Mouse (Mus musculus): Measurements from ENCODE around the gene Atp6v1g1. TPM values are rescaled to one million over a fixed set of nuclear protein-coding genes. Genes with fewer than 3 reads are reported as not detected.

Gene Atp6v1g1
- total RNA-seq, 2 experiments from 2014 or later: 260 to 261 TPM

DNA sequence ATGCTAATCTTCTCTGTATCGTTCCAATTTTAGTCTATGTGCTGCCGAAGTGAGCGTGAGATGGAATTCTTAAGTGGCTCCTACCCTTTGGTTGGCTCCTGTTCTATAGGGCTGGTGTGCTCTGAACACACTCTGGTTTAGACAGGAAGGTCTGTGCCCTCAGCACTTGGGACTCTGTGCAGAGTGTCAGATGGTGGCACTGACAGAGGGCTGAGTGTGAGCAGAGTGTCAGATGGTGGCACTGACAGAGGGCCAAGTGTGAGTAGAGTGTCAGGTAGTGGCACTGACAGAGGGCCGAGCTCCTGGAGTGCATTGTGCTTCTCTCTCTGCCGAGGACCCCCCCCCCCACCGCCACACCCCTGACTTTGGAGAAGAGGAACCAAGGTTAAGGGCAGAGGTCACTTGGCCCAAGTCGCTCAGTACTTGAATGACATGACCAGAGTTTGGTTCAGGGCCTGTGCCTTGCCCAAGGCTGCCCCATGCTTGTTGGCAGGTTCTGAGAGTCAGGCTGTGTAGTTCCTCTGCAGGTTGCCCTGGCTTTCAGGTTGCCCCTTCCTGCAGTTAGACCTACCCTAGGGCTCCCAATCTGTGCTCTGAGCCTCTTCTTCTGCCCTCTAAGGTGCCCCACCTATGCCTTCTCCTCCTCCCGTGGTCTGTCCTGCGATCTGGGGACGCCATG, 23.3 kb downstream of the Atp6v1g1 start:
- DNase-seq: no peak
- intact Hi-C loops (cut with DNase I; ENCODE audit: low total_unique reads): no loop called here

DNA sequence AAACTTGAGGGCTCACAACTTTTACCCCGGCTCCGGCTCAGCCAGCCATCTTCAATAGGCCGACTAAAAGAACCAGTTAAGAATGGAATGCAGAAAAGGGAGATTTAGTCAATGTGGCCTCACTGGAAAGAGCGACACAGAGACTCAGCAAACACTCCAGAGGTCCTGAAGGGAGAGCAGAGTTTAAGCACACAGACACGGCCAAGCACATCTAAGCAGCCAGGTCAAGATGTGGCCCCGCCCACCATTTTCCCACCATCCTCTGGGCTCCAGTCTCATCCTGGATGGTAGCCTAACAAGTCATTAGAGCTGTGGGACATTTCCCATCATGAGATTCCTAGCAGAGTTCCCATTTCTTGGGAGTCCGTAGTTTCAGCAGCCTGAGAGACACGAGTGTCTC, 24.8 kb downstream of the Atp6v1g1 start:
- intact Hi-C loops (cut with DNase I; ENCODE audit: low total_unique reads): no loop called here
- no peak for DNase-seq

DNA sequence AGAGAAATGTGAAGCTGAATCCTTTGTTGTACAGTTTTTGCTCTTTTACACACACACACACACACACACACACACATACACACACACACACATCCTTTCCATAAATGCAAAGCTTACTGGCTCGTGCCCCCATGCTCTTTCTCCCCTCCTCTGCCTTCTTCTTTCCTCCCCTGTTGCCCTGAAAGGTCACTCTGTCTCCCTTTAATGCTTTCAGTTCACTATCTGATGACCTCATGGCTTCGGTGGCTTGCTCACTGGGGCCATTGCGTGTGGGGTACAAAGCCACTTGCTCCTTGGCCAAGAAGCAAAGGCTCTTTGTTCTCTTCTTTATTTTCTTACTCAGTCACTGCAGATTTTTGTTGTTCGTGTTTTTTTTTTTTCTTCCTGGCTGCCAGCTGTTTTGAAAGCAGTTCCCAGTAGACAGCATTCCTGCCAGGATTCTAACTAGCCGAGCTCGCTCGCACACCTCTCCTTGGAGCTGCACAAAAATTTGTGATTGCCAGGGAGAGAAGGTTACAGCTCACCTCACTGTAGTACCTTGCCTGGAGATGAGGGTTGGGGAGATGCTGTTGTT, 25.7 kb downstream of the Atp6v1g1 start:
- no peak for DNase-seq
- intact Hi-C loops (cut with DNase I; ENCODE audit: low total_unique reads): no loop called here

DNA sequence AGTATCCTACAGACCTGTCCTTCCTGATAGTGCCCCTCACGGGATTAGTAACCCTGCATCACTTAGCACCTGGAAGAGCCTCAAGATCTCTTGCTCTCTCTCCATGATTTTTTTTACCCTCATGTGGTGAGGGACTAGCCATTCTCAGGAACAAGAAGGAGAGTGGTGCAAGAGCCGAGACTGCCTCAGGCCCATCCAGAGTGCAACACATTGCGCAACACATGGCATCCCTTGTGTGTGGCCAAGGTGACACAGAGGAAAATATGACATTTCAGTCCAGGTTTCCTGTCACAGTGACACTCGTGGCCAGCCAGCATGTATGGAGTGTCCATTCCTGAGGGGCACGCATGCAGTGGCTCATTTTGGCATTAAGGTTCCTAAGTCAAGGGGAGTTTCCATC, 28.0 kb downstream of the Atp6v1g1 start:
- no peak for DNase-seq
- intact Hi-C loops (cut with DNase I; ENCODE audit: low total_unique reads): no loop called here

DNA sequence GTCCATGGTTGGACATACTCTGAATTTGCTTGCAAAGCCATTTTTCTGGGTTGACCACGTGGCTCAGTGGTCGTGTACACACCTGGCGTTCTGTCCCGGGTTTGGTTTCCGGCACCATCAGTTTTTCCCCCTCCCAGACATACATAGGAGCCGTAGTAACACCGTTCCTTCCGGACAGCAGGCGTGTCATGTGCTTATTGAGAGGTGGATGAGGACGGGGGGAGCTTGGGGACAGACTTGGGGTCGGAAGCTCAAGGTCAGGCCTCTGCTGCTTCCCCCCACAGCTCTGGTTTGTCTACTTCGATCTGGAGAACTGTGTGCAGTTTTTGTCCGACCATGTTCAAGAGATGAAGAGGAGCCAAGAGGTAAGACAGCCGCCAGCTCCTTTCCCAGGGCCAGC, 35.1 kb downstream of the Atp6v1g1 start:
- no peak for DNase-seq
- intact Hi-C loops (cut with DNase I; ENCODE audit: low total_unique reads): no loop called here

DNA sequence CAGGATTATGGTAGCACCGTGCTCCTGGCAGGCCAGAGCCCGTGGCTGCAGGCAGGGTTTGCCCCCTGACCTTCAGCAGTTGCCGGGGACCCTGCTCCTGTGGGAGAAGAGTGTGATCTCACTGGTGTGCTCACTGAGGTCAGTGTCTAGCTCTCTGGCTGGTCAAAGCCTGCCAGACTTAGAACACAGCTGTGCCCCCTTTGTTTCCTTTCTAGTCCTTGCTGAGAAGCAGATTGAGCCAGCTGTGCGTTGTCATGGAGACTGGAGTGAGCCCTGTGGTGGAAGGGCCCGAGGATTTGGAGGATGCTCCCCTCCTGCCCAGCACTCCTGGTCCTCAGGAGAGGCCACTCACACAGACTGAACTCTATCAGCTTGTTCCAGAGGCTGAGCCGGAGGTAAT, 35.5 kb downstream of the Atp6v1g1 start:
- intact Hi-C loops (cut with DNase I; ENCODE audit: low total_unique reads): no loop called here
- DNase-seq: no peak

DNA sequence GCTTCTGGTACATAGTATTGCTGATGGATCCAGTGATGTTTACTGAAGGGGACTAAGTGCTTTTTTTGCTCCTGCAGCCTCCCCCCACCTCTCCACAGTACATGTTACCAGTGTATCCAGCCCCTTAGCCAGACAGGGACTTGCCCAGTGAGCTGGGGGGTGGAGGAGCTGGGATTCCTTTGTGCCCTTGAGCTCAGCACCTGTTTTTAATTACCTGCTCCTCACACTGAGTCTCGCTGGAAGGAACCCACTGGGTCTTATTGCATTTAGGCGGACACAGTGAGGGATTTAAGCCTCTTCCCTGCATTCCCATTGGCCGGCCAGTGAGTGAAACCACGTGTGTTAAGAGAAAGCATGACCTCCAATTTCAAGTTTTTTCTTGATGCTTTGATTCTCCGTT, 38.0 kb downstream of the Atp6v1g1 start:
- intact Hi-C loops (cut with DNase I; ENCODE audit: low total_unique reads): no loop called here
- DNase-seq: no peak

DNA sequence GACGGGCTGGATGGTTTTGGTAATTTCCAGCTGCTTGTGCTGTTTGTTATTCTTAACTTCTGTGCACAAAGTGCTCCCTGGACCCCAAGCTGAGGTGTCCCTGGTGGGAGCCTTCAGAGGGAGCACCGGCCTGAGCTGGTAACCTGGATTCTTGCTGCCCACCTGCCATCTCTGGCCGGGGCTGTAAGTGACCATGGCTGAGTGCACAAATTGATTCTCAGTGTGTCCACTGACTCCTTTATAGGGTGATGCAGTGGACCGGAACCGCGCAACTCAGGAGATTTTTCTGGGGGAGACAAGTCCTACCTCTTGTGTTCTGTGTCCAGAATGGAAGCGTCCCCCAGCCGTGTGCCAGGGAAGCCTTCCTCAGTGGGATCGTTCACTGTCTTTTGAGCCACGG, 40.6 kb downstream of the Atp6v1g1 start:
- no peak for DNase-seq
- intact Hi-C loops (cut with DNase I; ENCODE audit: low total_unique reads): no loop called here

DNA sequence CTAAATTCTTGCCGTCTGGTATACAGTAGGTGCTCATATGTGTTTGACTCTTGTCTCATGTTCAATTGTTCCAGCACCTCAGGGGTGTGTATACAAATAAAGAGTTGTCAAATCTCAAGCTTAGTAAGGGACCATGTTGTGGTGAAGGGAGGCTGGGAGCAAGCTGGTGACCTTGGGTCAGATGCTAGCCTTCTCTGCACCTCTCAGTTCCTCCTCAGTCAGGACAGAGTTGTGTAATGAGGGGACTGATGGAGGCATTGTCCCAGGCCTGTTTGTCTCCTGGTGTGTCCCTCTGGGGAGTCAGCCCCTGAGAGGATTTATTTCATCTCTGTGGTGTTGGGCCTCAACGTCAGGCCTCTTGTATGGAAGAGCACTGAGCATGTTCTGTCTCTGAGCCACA, 41.7 kb downstream of the Atp6v1g1 start:
- no peak for DNase-seq
- intact Hi-C loops (cut with DNase I; ENCODE audit: low total_unique reads): no loop called here

DNA sequence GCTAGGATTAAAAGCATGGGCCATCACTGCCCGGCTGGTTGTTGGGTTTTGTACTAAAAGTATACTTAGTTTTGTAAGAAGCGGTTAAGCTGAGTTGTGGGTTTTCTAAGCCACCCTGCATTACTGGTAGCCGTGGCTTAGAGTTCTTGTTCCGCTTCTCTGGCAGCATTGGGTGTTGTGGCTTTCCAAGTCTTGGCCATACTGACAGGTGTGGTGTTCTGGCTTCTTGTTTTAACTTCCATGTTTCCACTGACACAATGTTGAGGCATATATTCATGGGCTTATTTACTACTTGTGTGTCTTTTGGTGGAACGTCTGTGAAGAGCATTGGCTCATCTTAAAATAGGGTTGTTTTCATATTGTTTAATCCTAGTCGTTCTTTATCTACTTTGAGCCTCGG, 45.4 kb downstream of the Atp6v1g1 start:
- no peak for DNase-seq
- intact Hi-C loops (cut with DNase I; ENCODE audit: low total_unique reads): no loop called here

DNA sequence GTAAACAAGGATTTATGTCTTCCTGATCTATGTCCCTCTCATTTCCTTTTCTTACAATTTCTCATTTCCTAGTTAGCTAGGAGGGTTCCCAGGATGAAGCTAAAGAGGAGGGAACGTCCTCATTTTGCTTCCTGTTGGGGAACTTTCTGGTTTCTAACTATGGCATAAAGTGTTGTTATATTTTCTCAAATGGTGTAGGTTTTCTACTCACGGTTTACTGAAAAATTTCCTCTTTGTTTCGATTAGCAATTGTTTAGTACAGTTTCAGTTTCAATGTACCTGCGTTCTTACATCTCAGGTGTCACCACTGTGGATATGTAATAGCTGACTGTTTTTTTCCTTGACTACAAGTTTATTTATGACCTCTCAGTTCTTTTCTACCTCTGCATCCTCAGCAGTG, 46.0 kb downstream of the Atp6v1g1 start:
- intact Hi-C loops (cut with DNase I; ENCODE audit: low total_unique reads): no loop called here
- DNase-seq: no peak

DNA sequence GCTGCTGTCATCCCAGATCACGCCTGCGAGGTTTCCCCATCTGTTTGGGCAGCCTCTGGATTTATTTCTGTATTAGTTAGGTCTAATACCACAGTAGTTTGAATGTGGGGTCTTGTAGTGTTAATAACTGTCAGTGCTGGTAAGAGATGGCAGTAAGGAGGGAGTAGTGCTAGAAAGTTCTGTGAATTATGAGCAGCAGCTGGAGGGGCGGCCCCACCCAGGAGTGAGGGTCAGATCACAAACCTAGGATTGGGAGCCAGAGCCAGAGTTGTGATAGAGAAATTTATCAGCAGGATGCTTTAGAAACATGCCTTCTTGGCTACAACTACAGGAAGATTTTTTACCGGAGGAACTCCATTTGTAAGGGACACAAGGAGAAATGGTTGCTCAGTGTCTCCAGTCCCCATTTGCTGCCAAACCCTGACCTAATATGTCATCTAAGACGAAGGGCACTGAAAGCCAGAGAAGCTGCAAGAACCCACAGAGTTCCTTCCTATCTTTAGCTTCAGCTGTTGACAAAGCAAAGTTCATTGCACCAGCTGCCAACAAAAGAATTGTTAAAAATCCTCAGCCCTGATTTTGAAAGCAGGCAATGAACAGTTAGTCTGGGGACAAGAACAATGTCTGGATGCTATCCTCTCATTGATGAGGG, 50.0 kb downstream of the Atp6v1g1 start:
- intact Hi-C loops (cut with DNase I; ENCODE audit: low total_unique reads): no loop called here
- DNase-seq: peak; percentile 27

DNA sequence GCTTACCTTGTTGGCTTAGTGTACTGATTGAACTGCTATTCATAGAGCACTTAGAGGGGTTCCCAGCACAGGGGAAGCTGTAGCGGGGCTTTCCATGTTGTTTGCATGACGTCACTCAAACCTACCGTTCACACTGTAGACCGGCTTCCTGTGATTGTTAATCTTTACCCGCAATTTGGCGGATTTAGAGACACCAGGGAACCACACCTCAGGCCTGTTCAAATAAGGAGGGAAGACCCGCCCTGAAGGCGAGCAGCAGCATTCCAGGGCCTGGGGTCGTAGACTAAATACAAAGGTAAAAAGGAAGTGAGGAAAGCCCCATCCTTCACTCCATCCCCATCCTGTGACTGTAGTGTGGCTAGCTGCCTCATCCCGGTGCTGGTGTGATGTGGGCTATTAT, 50.7 kb downstream of the Atp6v1g1 start:
- DNase-seq: no peak
- intact Hi-C loops (cut with DNase I; ENCODE audit: low total_unique reads): no loop called here

DNA sequence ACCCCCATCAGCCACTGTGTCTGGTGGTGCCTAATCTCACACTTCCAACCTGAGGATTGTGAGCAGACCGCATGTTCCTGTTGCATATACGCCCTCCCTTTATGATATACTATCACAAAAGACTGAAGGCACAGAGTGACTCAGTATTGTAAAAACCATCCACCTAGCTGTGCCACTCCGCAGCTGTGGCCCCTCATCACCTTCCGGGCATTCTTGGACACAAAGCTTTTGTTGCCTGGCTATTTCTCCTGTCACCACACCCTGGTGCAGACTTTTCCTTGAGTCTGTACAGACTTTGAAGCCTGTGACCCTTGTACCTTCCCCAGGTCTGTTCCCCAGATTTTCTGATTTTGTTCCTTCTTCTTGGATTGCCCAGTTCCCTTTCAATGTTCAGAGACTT, 51.4 kb downstream of the Atp6v1g1 start:
- intact Hi-C loops (cut with DNase I; ENCODE audit: low total_unique reads): no loop called here
- no peak for DNase-seq

Other genes starting within 250 kb of the Atp6v1g1 start
- not detected for gene Orm1, start 200.2 kb upstream of the Atp6v1g1 start, total RNA-seq (2021)
- gene Orm3, start 188.6 kb upstream of the Atp6v1g1 start, total RNA-seq (2021): not detected
- not detected for gene Orm2, start 182.3 kb upstream of the Atp6v1g1 start, total RNA-seq (2021)
- gene Akna, start 141.4 kb upstream of the Atp6v1g1 start, total RNA-seq (2021): 1 to 10 TPM; 2.1 to 2.4 TPM
- gene Whrn, start 48.8 kb upstream of the Atp6v1g1 start, total RNA-seq (2021): 1 to 10 TPM; 1.7 to 2.0 TPM
- 10 to 100 TPM in 1 of 2 experiments, 1 to 10 TPM in 1; 8.7 to 10.6 TPM for gene Tmem268, start 14.0 kb downstream of the Atp6v1g1 start, total RNA-seq (2021)
- gene Gm11213, start 60.5 kb downstream of the Atp6v1g1 start, total RNA-seq (2021): not detected
- not detected for gene Tex48, start 77.7 kb downstream of the Atp6v1g1 start, total RNA-seq (2021)
- gene Gm11214, start 118.6 kb downstream of the Atp6v1g1 start, total RNA-seq (2021): not detected
- under 1 TPM in 1 of 2 experiments, not detected in 1; 0.11 TPM for gene Tnfsf15, start 200.3 kb downstream of the Atp6v1g1 start, total RNA-seq (2021)

All from gastrocnemius, postnatal 14 days (tissue).